Mouse (Mus musculus): ENCODE data around the gene Skap1.

Skap1 gene

DNA sequence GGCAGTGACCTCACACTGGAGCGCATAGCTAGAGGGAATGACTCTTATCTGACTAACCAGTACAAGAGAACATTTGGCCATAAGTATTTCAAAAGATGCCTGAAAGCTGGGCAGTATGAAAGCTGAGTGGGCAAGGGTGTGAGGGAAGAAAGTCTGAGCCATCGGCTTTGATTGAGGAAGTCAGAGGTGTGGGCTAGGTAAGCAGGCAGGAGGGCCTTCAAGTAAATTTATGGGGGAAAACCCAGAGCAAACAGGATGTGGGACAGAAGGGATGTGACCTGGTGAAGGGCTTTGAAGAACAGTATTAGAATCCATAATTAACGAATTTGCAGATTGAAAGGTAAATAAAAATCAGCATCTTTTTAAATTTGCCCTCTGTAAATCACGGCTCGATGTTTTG is 95.8 kb downstream of the Skap1 start:
- DNase-seq (ENCODE audit: low spot score) = no peak

DNA sequence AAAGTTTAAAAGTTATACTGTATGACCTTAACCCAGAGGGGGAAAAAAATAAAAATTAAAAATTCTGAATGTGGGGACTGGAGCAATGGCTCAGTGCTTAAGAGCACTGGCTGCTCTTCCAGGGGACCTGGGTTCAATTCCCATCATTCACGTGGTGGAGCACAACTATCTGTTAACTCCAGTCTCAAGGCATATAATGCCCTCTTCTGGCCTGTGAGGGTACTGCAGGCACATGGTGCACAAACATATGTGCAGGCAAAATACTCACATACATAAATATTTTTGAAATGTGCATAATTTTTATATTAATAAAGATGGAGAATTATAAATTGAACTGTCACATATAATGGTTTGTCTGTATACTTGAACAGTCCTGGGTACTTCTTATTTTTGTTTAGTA is 99.7 kb downstream of the Skap1 start:
- no peak for DNase-seq (ENCODE audit: low spot score)

DNA sequence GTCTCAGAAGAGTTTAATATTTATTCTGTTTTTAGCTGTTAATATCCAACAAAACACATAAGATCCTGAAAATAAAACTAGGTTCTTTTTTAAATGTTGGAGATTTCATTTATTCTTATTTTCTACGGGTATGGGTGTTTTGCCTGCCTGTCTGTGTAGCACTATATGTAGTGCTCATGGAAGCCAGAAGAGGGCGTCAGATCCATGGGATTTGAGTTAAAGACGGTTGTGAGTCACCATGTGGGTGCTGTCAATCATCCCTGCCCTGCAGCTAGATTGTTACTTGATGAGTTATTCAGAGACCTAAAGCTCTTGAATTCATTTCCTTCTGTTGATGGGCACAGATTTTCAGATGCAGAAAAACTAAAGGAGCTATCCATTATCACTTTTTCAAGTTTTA is 108.1 kb downstream of the Skap1 start:
- no peak for DNase-seq (ENCODE audit: low spot score)

DNA sequence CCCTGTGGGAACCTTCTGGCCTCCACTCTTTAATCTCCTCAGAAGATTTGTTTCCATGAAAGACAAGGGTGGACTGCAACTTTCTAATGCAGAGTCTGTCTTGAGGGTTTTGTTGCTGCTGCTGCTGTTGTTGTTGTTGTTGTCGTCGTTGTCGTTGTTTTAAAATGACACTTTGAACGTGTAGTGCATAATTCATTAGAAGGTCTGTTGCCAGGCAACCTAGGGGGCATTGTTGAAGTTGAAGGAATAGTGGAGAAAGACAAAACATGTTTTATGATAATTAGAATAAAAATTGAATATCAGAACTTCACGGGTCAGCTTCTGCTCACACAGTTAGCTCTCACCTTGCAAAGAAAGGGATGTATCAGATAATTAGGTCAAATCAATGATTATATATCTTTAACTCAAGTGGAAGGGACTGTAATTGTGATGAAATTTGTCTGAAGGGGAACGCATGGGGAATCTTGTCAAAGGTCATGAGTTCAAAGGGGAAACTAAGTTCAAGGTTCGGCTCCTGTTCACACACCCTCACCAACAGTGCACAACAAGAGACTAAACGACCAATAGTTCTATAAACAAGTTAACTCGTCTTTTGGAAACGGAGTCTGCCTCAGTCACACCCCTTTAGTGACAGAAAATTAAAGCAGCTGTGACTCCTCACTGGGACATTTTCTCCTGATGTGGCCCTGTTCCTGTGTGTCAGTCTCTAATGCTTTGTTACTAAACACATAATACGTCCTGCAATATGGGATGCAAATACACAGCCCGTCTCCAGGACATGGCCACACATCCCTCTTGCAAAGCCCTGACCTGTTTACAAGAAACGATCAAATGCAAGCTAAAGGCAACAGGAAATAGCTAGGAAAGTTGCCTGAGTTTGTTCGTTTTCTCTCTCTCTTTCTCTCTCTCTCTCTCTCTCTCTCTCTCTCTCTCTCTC is 112.4 kb downstream of the Skap1 start:
- no peak for DNase-seq (ENCODE audit: low spot score)

DNA sequence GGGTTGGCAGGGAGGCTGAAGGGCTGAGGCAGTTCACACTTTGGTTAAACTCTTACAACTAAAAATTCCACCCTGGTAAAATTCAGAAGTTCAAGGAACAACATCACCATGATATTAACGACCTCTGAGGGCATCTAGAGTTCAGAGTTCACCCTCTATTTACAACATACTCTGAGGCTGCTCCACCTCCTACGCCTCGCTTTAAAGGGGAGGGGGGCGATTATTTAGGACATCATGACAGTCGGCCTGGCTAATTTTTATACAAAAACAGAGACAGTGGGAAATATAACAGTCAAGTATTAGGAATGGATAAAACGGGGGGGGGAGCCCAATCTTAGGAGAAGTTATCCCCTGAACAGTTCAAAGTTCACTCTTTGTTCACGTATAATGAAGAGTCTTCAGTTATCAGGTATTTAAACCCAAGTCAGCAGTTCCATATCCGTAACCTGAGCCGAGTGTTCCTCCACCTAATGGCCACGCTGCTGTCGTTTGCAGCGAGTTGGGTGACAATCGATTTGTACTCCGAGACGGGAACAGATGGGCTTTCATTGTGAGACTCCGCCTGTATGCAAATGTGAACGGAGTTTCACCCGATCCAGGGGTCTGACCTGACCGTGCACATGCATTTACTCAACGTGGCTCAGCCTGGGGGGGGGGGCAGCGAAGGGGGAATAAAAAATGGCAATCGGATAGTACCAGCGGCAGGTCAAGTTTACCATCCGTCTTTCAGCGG is 114.3 kb downstream of the Skap1 start:
- DNase-seq (ENCODE audit: low spot score) = no peak

DNA sequence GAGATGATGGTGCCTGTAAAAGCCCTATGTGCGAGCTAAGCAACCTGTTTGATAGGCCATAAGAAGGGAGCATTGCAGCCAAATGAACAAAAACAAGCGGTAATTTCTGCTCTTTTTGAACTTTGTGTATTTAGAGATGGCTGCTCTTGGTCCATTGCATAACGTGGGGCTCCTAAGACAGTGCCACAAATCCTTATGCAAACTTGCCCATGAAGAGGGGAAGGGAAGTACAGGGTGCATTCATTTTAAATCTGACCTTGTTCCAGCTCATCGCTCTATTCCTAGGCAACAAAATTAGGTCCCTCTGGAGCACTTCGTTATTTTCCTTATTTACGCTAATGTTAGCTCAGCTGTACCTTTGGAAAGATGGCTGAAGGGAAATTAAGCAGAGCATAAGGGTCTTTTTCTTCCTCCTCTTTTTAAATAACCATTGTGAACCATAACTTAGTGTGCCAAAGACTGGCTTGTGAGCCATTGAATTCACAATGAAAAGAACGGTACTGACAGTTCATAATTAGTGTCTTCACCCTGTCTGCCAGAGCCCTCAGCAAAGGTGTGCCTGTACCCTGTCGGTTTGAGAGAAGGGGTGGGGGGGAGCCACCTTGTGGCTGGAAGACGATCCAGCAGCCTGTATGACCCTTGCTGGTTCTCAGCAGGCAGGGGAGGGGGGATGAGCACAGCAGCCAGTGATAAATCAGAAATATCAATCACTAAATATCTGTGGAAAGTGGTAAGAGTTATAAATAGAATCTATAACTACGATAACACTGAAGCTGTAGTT is 117.4 kb downstream of the Skap1 start:
- DNase-seq (ENCODE audit: low spot score) = peak; percentile 3

DNA sequence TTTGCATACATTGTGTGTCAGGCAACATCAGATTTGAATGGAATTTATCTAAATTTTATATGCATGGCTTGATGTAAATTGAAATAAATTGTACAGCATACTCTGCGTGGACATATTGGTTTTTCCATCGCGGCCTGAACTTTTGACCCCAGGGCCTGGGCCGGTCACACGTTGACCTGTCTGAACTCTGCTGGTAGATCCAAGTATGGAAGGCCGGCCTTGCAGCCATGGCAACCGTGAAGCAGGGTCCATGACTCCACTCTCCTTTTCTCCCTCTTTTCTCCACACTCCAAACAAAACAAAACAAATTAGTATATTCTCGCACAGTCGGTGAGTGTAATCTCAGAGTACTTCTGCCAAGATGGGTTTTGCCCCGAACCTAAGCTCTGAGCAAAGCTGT is 118.2 kb downstream of the Skap1 start:
- no peak for DNase-seq (ENCODE audit: low spot score)

DNA sequence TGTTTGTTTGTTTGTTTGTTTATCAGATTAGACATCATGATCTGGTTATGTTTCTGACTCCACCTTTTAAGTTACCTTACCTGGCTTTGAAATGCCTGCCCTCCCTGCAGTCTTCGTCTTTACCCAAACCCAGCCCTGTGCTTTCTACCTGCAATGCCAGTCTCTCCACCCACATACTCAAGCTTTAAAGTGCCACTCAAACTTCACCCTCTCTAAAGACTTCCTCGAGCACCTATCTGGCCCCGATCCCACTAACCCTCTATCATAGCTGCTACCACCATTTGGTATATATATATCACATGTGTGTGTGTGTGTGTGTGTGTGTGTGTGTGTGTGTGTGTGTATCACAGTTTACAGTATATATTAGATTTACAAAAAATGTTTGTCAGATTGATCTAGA is 125.4 kb downstream of the Skap1 start:
- no peak for DNase-seq (ENCODE audit: low spot score)

DNA sequence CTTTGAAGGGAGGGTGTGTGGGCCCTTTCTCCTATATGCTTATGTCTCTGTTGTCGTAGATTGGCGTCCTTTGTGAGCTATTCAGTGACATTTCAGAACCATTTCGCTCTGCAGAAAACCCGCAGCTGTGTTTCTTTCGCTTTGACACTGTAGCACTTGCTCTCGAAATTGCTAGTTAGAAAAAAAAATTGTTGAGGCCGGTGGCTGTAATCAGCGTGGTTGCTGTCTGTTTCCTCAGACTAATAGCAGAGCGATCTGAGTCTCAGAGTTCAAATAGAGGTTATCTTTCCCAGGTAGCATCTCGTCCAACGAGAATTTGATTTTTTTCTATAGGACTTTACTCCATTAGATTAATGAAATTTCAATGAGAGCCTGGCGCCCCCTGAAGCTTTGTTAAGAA is 131.5 kb downstream of the Skap1 start:
- DNase-seq (ENCODE audit: low spot score) = no peak

DNA sequence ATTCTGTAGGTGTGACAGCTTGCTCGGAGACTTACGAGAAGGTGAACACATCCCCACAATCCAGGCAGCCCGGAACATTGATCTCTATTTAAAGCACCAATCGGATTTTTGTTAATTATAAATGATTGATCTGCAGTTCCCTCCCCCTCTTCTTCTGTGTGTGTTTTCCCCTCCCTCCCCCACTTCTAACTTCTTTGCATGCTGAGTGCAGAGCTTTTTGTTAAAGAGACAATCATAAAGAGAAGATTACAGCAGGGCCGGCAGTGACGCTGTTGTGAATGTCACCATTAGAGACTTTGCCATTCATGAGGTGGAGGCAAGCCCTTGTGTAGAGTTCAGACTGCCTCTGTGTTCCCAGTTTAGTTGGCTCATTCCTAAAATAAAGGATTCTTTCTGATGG is 131.9 kb downstream of the Skap1 start:
- no peak for DNase-seq (ENCODE audit: low spot score)

DNA sequence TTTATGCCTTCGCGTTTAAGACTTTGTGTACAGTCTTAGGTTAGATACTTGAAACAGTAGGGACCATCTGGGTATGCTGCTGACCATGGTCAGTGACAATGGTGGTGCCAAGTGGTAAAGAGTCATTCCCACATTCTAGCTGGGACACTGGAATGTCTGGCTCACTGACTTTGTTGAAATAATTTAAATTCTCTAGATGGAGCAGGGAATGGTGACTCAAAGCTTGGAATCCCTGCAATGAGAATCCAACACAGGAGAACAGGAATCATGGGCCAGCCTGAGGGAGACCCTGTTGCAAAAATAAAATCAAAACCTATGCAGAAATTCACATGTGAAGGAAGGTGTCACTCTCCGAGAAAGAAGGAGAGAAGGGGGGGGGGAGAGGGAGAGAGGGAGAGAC is 138.4 kb downstream of the Skap1 start:
- no peak for DNase-seq (ENCODE audit: low spot score)

DNA sequence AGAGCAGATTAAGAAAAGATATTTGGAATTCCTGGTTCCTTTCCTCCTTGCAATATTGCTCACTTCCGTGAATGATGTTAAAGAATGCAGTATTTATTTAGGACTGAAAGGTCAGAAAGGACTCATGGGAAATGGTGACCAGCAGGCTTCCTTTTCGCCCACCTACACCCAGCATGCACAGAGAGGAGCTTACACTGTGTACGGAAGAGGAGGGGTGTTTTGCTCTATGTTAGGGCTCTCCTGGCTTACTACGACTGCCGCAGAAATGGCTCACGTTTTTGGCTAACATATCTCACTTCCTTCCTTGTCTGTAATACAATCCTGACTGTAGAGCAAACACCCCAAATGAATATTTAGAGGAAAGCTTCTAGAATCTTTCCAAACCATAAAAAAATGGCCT is 139.9 kb downstream of the Skap1 start:
- DNase-seq (ENCODE audit: low spot score) = no peak

DNA sequence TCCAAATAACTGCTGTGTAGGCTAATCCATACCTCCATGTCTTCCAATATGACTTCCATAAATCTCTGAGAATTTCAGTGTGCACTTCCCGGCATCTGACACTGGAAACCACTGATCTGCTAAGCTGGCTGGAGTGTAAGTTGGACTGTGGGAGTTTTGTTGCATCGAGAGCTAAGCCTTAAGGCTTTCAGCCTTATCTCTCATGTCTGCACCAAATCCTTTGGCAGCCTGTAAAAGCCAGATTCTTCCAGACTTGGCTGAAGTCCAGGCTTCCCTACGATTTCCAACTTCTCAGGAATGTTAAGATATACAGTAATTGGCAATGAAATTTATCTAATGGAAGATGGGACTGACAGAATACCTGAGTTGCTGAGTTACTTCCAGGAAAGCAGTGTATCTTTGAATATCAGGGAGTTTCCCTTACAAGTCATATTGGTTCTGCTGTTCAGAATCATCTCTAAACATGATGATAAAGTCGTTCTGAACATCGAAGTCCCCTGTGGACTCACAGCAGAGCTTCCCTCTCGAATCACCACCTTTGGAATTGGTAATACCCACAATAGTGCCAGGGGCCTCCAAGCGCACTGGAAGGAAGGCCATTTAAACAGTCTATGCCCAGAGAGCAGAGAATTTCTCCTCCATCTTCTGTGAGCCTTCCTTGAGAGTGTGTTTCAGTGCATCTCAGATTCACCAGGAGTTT is 140.5 kb downstream of the Skap1 start:
- no peak for DNase-seq (ENCODE audit: low spot score)

DNA sequence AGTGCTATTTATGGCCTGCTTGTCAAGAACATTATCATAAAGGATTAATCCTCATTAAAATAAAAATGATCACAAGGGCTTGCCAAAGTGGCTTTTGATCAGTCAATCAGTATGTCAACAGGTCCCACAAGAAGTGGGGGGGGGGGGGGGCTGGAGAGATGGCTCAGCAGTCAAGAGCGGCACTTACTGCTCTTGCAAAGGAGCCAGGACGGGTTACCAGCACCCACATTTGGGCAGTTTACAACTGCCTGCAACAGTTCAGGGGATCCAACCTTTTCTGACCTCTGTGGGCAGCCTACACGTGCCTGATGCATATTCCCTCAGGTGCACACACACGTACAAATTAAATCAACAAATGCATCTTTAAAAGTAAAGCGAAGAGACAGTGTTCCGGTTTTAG is 141.1 kb downstream of the Skap1 start:
- DNase-seq (ENCODE audit: low spot score) = no peak

DNA sequence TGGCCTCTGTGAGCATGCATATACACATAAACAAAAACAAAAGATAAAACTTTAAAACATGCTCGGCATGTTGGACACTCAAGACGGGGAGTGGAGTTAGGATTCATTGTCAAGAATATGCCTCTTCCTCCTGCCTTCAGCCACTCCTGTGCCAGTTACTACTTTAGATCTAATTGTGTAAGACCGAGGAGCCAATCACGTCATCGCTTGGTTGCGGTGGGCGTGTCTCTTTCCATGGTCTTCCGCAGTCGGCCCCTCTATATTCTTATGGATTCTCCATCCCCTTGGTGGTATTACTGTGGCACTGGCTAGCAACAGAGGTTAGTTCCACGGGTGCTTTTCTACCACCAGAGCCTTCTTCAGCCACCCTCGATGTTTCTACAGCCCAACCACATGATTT is 148.2 kb downstream of the Skap1 start:
- DNase-seq (ENCODE audit: low spot score) = no peak

DNA sequence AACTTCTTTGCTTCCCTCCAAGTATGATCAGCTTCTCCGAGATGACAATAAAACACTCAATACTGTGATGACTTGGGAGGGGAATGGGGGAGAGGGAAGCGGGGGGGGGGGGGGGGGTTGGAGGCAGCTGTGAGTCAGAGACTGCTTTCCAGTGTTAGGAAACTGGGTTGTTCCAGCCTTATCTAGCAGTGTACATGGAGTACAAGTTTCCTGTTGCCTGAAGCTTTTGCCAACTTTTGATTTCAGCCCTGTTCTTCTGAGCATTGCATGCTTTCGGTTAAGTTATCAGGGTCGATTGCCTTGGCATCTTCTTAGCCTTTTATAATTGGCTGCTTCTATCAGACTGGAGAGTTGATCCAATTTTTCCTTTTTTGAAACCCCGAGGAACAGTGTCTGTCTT is 152.4 kb downstream of the Skap1 start:
- no peak for DNase-seq (ENCODE audit: low spot score)

DNA sequence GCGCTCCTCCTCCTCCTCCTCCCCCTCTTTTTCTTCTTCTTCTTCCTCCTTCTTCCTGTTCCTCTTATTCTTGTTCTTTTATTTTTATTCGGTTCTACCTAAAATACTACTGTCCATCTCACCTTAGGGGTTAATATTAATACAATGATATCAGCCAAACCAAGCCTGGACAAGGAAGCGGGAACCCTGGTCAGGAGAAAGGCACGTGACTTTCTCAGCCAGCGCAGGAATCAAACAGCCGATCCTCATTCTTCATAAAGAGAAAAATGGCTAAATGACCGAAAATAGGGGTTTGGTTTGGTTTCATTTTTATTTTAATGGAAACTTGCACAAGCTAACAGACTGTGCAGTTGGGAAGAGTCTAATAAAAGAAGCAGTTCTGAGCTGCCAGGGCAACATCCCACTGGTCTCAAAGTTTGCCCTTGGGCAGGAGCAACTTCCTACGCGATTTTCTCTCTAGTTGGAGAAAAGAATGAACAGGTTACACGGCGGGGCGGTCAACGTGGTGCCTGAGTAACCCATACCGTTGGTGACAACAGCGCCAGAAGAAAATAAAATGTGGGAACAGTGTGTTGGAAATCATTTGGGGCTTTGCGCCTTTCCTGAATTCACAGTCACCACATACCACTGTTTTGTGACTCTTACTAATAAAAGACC is 154.5 kb downstream of the Skap1 start:
- DNase-seq (ENCODE audit: low spot score) = no peak

DNA sequence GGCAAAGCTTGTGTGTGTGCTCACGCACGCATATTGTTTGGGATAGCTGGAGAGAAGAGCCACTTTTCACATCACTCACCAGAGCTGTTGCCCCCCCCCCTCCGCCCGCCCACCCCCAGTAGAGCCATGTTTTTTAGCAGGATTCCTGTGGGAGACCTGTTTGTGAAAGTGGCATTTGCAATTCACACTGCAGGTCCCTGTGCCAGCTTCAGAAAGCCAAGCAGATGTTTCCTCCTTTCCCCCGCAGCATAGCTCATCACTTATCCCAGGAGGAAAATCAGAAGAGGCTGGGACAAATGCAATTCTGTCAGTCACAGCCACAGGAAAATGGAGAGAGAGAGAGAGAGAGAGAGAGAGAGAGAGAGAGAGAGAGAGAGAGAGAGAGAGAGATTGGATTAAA is 155.2 kb downstream of the Skap1 start:
- no peak for DNase-seq (ENCODE audit: low spot score)

DNA sequence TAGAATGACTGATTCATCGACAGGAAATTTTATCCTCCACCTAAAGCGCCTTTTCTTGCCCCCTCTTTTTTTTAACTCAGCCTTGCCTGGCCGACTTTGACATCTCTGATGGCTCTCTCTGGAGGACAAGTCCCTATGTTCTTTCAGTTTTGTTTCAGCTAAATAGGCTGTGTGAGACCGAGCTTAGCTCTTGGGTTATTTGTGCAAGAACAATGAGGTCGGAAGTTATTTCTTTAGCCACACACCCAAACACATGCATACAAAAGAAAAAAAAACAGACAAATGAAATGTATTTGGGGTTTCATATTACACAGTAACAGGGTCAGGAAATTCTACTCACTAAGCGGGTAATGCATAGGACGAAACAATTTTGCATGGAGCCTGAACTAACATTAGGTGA is 155.6 kb downstream of the Skap1 start:
- no peak for DNase-seq (ENCODE audit: low spot score)

DNA sequence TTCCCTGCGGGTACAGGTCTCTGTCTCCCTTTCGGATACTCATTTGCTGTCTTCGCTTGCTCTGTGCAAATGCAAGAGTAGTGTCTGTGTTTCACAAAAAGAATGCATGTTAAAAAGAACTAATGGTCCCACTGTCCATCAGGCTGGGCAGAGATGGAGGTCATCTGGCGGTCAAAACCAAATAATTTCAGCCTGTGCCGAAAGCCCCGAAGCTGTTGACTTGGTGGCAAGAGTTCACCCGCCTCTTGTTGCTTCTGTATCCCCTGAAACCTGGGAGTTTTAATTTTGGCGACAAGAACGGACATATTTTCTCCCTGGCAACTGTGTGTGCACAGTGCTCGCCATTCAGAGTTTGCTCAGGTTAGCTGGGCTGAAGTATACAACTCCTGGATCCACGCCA is 156.3 kb downstream of the Skap1 start:
- no peak for DNase-seq (ENCODE audit: low spot score)

DNA sequence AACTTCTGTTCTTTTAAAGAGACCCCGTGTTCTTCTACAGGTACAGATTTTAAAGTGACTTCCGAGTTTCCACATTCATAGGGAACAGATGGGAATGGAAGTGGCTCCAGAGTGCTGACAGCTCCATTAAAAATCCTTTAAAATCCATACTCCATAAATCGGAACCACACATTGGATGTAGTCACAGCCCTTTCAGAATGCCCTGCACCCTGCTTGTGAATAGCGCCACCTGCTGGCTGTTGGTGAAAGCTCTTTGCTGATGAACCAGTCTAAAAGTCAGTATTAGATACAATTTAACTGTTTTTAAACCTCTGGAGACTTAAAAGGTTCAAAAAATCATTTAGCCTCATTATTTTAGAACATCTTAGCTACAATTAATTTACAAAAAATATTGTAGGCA is 156.8 kb downstream of the Skap1 start:
- peak; percentile 76 for DNase-seq (ENCODE audit: low spot score)

DNA sequence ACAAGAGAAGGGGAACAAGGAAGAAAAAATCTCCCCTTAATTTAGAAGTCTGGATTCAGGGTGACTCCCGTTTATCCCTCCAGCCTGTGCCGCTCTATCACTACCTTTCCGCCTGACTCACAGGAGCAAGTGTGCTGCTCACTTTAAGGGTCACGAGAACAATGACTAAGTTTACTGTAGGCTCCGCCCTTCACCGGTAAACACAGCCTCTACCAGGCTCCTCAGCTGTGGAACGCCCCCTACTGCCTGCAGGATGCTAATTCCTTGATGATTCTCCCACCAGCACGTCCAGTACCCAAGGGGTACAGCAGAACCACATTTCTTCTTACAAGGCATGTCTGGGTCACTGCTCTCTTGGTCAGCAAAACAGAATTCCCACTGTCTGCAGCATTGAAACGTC is 158.4 kb downstream of the Skap1 start:
- no peak for DNase-seq (ENCODE audit: low spot score)
